Mouse (Mus musculus) adrenal gland, adult 10 weeks (tissue): ENCODE results near the gene Mybpc3. TPM values are rescaled to one million over a fixed set of nuclear protein-coding genes. Genes with fewer than 3 reads are reported as not detected.

Experiments used
- polyA plus RNA-seq: library from polyadenylated mRNA; stranded (reverse); fragments of 350-450 nt; fragmentation: Illumina TruSeq; extraction: RNeasy Lipid Tissue Mini Kit (QIAGEN cat#74804); gene quantifications from one replicate; pipeline ENCODE4 v1.2.3, GENCODE M21; 2014; ENCODE audit warnings: low read depth, low replicate concordance

The Mybpc3 gene
- not detected for polyA plus RNA-seq

GRCm38 (mm10) chr2:91117585-91118275 lies at the start of gene Mybpc3:
Mybpc3 (plus strand) TSS chr2:91118144.

GRCm38 (mm10) chr2:91070076-91070800 lies 47.7 kb upstream of the Mybpc3 start, which contains the start of gene Slc39a13:
Slc39a13 (minus strand) TSS chr2:91070417.

GRCm38 (mm10) chr2:91081775-91082695 lies 35.9 kb upstream of the Mybpc3 start, which contains the start of gene Spi1:
Spi1 (plus strand) TSS chr2:91082390.

GRCm38 (mm10) chr2:91183711-91184405 lies 65.9 kb downstream of the Mybpc3 start, which contains the start of gene Madd:
Madd (minus strand) TSS chr2:91183837.

Other genes with a start within 250 kb of the Mybpc3 start
- not detected for gene C1qtnf4, start 232.3 kb upstream of the Mybpc3 start, polyA plus RNA-seq
- 16.7 TPM for gene Kbtbd4, start 213.4 kb upstream of the Mybpc3 start, polyA plus RNA-seq
- 213 TPM for gene Ndufs3, start 213.3 kb upstream of the Mybpc3 start, polyA plus RNA-seq
- gene Celf1, start 177.8 kb upstream of the Mybpc3 start, polyA plus RNA-seq, result 114 TPM
- not detected for gene Rapsn, start 82.5 kb upstream of the Mybpc3 start, polyA plus RNA-seq
- 142 TPM for gene Psmc3, start 64.1 kb upstream of the Mybpc3 start, polyA plus RNA-seq
- gene Slc39a13, start 47.7 kb upstream of the Mybpc3 start, polyA plus RNA-seq, result 5.1 TPM
- not detected for gene Spi1, start 35.8 kb upstream of the Mybpc3 start, polyA plus RNA-seq
- gene Madd, start 65.7 kb downstream of the Mybpc3 start, polyA plus RNA-seq, result 4.2 TPM
- gene Nr1h3, start 84.7 kb downstream of the Mybpc3 start, polyA plus RNA-seq, result 0.87 TPM
- gene Acp2, start 84.7 kb downstream of the Mybpc3 start, polyA plus RNA-seq, result 70.3 TPM
- 13.6 TPM for gene Ddb2, start 118.8 kb downstream of the Mybpc3 start, polyA plus RNA-seq
- gene Pacsin3, start 137.8 kb downstream of the Mybpc3 start, polyA plus RNA-seq, result 5.4 TPM
- gene Arfgap2, start 146.8 kb downstream of the Mybpc3 start, polyA plus RNA-seq, result 25.7 TPM